11 mouse cellular contexts compared by ENCODE assay signal in genomic region chr1:106818323-106818722, GRCm38 (mm10). TPM values are rescaled to one million over a fixed set of nuclear protein-coding genes. Genes with fewer than 3 reads are reported as not detected.
DNase-seq lines count a peak whose midpoint lies in the region; ATAC-seq and TF ChIP-seq lines count a peak whose summit lies in the region.
"Had no signal": no experiment of that assay in that cellular context is flagged by ENCODE, and none has a peak within 500 bp of the region (broad histone marks: within the 10 kb centered on the region; RNA-seq: fewer than 3 reads in every experiment).

No protein-coding gene starts in this region.

- no peak overlapping the region for H3K4me3 ChIP-seq in forebrain, embryonic 14.5 days (ENCODE audit: low read depth, low read length)
- no peak overlapping the region for H3K4me3 ChIP-seq in forebrain, embryonic 16.5 days (replicated peaks; ENCODE audit: low read length)
- no peak overlapping the region for H3K4me3 ChIP-seq in lung, postnatal 0 days (ENCODE audit: low read depth, low read length)
- no peak overlapping the region for H3K4me3 ChIP-seq in forebrain, embryonic 13.5 days
- H3K4me3 ChIP-seq: erythroblast, embryonic 14.5 days had no signal

- no peak overlapping the region for H3K9ac ChIP-seq in forebrain, embryonic 14.5 days (ENCODE audit: low read length)
- no peak overlapping the region for H3K9ac ChIP-seq in forebrain, embryonic 16.5 days (replicated peaks; ENCODE audit: low read depth, low read length)
- no peak overlapping the region for H3K9ac ChIP-seq in lung, postnatal 0 days (replicated peaks; ENCODE audit: low read depth)
- H3K9ac ChIP-seq in forebrain, embryonic 13.5 days: no peak overlapping the region

- H3K36me3 ChIP-seq in forebrain, embryonic 14.5 days (ENCODE audit: control insufficient read depth, insufficient read depth, low read length): no peaks in the 10 kb centered on the region
- no peaks in the 10 kb centered on the region for H3K36me3 ChIP-seq in forebrain, embryonic 16.5 days (ENCODE audit: control insufficient read depth, insufficient read depth)
- no peaks in the 10 kb centered on the region for H3K36me3 ChIP-seq in lung, postnatal 0 days (ENCODE audit: insufficient read depth, low read length)
- H3K36me3 ChIP-seq in forebrain, embryonic 13.5 days (ENCODE audit: poor library complexity, severe bottlenecking): no peaks in the 10 kb centered on the region

- no peaks in the 10 kb centered on the region for H3K27me3 ChIP-seq in forebrain, embryonic 14.5 days (replicated peaks; ENCODE audit: control insufficient read depth, insufficient read depth, low read length)
- H3K27me3 ChIP-seq in forebrain, embryonic 16.5 days (replicated peaks; ENCODE audit: control insufficient read depth, insufficient read depth, low read length): no peaks in the 10 kb centered on the region
- no peaks in the 10 kb centered on the region for H3K27me3 ChIP-seq in lung, postnatal 0 days (replicated peaks; ENCODE audit: insufficient read depth, low read length)
- H3K27me3 ChIP-seq in forebrain, embryonic 13.5 days: no peaks in the 10 kb centered on the region

- peak; percentile 73 for TF ChIP-seq CTCF in lung, postnatal 0 days (IDR thresholded peaks at IDR 0.05)

- TF ChIP-seq EP300 in lung, postnatal 0 days (IDR thresholded peaks at IDR 0.05): no peak

- H3K4me1 ChIP-seq in forebrain, embryonic 14.5 days (ENCODE audit: control insufficient read depth, insufficient read depth, low read length): no peaks in the 10 kb centered on the region
- no peaks in the 10 kb centered on the region for H3K4me1 ChIP-seq in forebrain, embryonic 16.5 days (replicated peaks; ENCODE audit: control insufficient read depth, insufficient read depth, low read length)
- H3K4me1 ChIP-seq in lung, postnatal 0 days (ENCODE audit: insufficient read depth, low read depth, low read length): no peaks in the 10 kb centered on the region
- H3K4me1 ChIP-seq in forebrain, embryonic 13.5 days: no peaks in the 10 kb centered on the region

- H3K9me3 ChIP-seq in forebrain, embryonic 14.5 days (replicated peaks; ENCODE audit: control insufficient read depth, low read length): no peaks in the 10 kb centered on the region
- no peaks in the 10 kb centered on the region for H3K9me3 ChIP-seq in forebrain, embryonic 16.5 days (ENCODE audit: control insufficient read depth, low read length)
- H3K9me3 ChIP-seq in lung, postnatal 0 days (ENCODE audit: low read length): no peaks in the 10 kb centered on the region
- H3K9me3 ChIP-seq in forebrain, embryonic 13.5 days (replicated peaks): no peaks in the 10 kb centered on the region

- ATAC-seq in forebrain, embryonic 14.5 days: no peak
- no peak for ATAC-seq in forebrain, embryonic 16.5 days
- no peak for ATAC-seq in lung, postnatal 0 days
- ATAC-seq in common myeloid progenitor, adult 5-6 weeks (replicated peaks; ENCODE audit: low read depth, poor library complexity, severe bottlenecking): peak; percentile 75
- no peak for ATAC-seq in forebrain, embryonic 13.5 days

- 29% methylated on average over 4 of the region's 4 CpGs for WGBS in forebrain, embryonic 14.5 days
- 25% methylated on average over 4 of the region's 4 CpGs for WGBS in forebrain, embryonic 16.5 days
- 6% methylated on average over 4 of the region's 4 CpGs for WGBS in lung, postnatal 0 days
- 26% methylated on average over 4 of the region's 4 CpGs for WGBS in forebrain, embryonic 13.5 days

- DNase-seq in forebrain, embryonic 14.5 days (ENCODE audit: low spot score): peak; percentile 74
- DNase-seq in lung, postnatal 0 days (ENCODE audit: low spot score): peak; percentile 78
- no peak for DNase-seq in lung, postnatal 25 days (ENCODE audit: low spot score)
- DNase-seq in retina, adult 2 months (ENCODE audit: low read depth, low spot score): peak; percentile 13
- no peak for DNase-seq in right cerebral cortex, adult 18-20 months

- H3K27ac ChIP-seq in forebrain, embryonic 14.5 days (ENCODE audit: low read depth, low read length): no peak overlapping the region
- H3K27ac ChIP-seq in forebrain, embryonic 16.5 days (ENCODE audit: low read length): no peak overlapping the region
- H3K27ac ChIP-seq in lung, postnatal 0 days (ENCODE audit: low read length): no peak overlapping the region
- H3K27ac ChIP-seq in forebrain, embryonic 13.5 days: no peak overlapping the region
- H3K27ac ChIP-seq: macrophage had no signal

- no peak overlapping the region for H3K4me2 ChIP-seq in forebrain, embryonic 14.5 days (ENCODE audit: low read length)
- H3K4me2 ChIP-seq in forebrain, embryonic 16.5 days (ENCODE audit: low read length): no peak overlapping the region
- no peak overlapping the region for H3K4me2 ChIP-seq in lung, postnatal 0 days (replicated peaks; ENCODE audit: low read depth, low read length)
- no peak overlapping the region for H3K4me2 ChIP-seq in forebrain, embryonic 13.5 days

RNA-seq across cellular contexts. Expression of gene Vps4b, which starts 21.8 kb away (rescaled TPM):
- polyA plus RNA-seq in forebrain, embryonic 14.5 days (2014; fragmentation: Nextera tagmentation; extraction: Ambion mirVana): 44.0 and 48.6 TPM in 2 replicates
- 45.7 and 46.0 TPM in 2 replicates for polyA plus RNA-seq in forebrain, embryonic 16.5 days (2015; fragmentation: Nextera tagmentation; extraction: Ambion mirVana)
- polyA plus RNA-seq in lung, postnatal 0 days (2015; fragmentation: Nextera tagmentation; extraction: Ambion mirVana): 56.5 and 59.6 TPM in 2 replicates
- 104 and 109 TPM in 2 replicates for total RNA-seq in common myeloid progenitor, adult 5-6 weeks (2017)
- polyA plus RNA-seq in forebrain, embryonic 13.5 days (2015; fragmentation: Nextera tagmentation; extraction: Ambion mirVana): 51.6 and 55.2 TPM in 2 replicates

RNA-seq across cellular contexts. Expression of gene Serpinb5, which starts 42.6 kb away (rescaled TPM):
- polyA plus RNA-seq in forebrain, embryonic 14.5 days (2014; fragmentation: Nextera tagmentation; extraction: Ambion mirVana): not detected in 2 replicates
- polyA plus RNA-seq in forebrain, embryonic 16.5 days (2015; fragmentation: Nextera tagmentation; extraction: Ambion mirVana): not detected in 2 replicates
- polyA plus RNA-seq in lung, postnatal 0 days (2015; fragmentation: Nextera tagmentation; extraction: Ambion mirVana): 0.13 and 0.18 TPM in 2 replicates
- not detected in 2 replicates for total RNA-seq in common myeloid progenitor, adult 5-6 weeks (2017)
- not detected in 2 replicates for polyA plus RNA-seq in forebrain, embryonic 13.5 days (2015; fragmentation: Nextera tagmentation; extraction: Ambion mirVana)
- polyA plus RNA-seq: erythroblast, embryonic 14.5 days; macrophage; spleen, adult 2 months had no signal

RNA-seq across cellular contexts. Expression of gene Kdsr, which starts 58.8 kb away (rescaled TPM):
- polyA plus RNA-seq in forebrain, embryonic 14.5 days (2014; fragmentation: Nextera tagmentation; extraction: Ambion mirVana): 13.7 and 15.8 TPM in 2 replicates
- 16.2 and 18.7 TPM in 2 replicates for polyA plus RNA-seq in forebrain, embryonic 16.5 days (2015; fragmentation: Nextera tagmentation; extraction: Ambion mirVana)
- polyA plus RNA-seq in lung, postnatal 0 days (2015; fragmentation: Nextera tagmentation; extraction: Ambion mirVana): 25.6 and 31.8 TPM in 2 replicates
- total RNA-seq in common myeloid progenitor, adult 5-6 weeks (2017): 42.7 and 47.9 TPM in 2 replicates
- 10.1 and 11.5 TPM in 2 replicates for polyA plus RNA-seq in forebrain, embryonic 13.5 days (2015; fragmentation: Nextera tagmentation; extraction: Ambion mirVana)

Comparison
In these comparisons a context has a peak if more than half of its experiments do, and no peak if none do; other contexts are left out.
1. DNase-seq: peak in forebrain, embryonic 14.5 days (single experiment), lung, postnatal 0 days (single experiment) and retina, adult 2 months (single experiment); none in lung, postnatal 25 days (single experiment) and right cerebral cortex, adult 18-20 months (single experiment).